Mouse (Mus musculus) megakaryocyte, adult 5-6 weeks (primary cell): ENCODE measurements around the gene Xlr5a. TPM values are rescaled to one million over a fixed set of nuclear protein-coding genes. Genes with fewer than 3 reads are reported as not detected.
"Not testable (repeated sequence)": the region's sequence is repeated elsewhere in the genome, so short reads cannot be mapped to it uniquely, and the experiment has no call there.

ENCODE experiments used
- ATAC-seq: 2 replicates; pipeline ENCODE4 v1.8.0; 2016; ENCODE audit warnings: mild to moderate bottlenecking, inconsistent platforms; ENCODE audit not compliant: poor library complexity, severe bottlenecking
- total RNA-seq, 2 experiments: library from RNA; stranded (forward) in 1 of 2; stranded (reverse) in 1 of 2; fragments of 153-499, 151-499 nt in 1 of 2; fragments of 221-1000, 200-1000 nt in 1 of 2; gene quantifications; 2 replicates each; pipeline versions ENCODE4 v1.2.3 to v1.2.4; 2015 to 2017

Gene Xlr5a
- total RNA-seq, 2 experiments from 2014 or later, result not detected

GRCm38 (mm10) chrX:73149350-73149749 lies 143.4 kb downstream of the Xlr5a start, which contains the start of gene DXBay18:
Gene DXBay18 (minus strand): TSS chrX:73149450.
- ATAC-seq, result not testable (repeated sequence)

GRCm38 (mm10) chrX:73148496-73148895 lies 144.3 kb downstream of the Xlr5a start, which contains the start of gene Xlr5b:
Gene Xlr5b (plus strand): TSS chrX:73148796.
- ATAC-seq, result not testable (repeated sequence)

GRCm38 (mm10) chrX:73143218-73143618 lies 149.6 kb downstream of the Xlr5a start:
- ATAC-seq, result not testable (repeated sequence)

- ATAC-seq, result not testable (repeated sequence)
Measured at GRCm38 (mm10) chrX:73122859-73123829, 169.6 kb downstream of the Xlr5a start.

- ATAC-seq, result not testable (repeated sequence)
Measured at GRCm38 (mm10) chrX:73116747-73117146, 176.0 kb downstream of the Xlr5a start, which contains the start of gene Gm14685. Gene Gm14685 (plus strand): TSS chrX:73117047.

- not testable (repeated sequence) for ATAC-seq
Measured at GRCm38 (mm10) chrX:73096941-73097508, 195.8 kb downstream of the Xlr5a start, which contains the start of gene Xlr3a. Gene Xlr3a (minus strand): TSS chrX:73097095.

- ATAC-seq, result not testable (repeated sequence)
Measured at GRCm38 (mm10) chrX:73082267-73083055, 210.3 kb downstream of the Xlr5a start, which contains the start of gene Xlr4a. Gene Xlr4a (minus strand): TSS chrX:73082478.

- ATAC-seq, result not testable (repeated sequence)
Measured at GRCm38 (mm10) chrX:73066765-73067312, 225.9 kb downstream of the Xlr5a start.

- ATAC-seq, result no peak
Measured at GRCm38 (mm10) chrX:73064415-73064793, 228.4 kb downstream of the Xlr5a start, which contains the start of gene Pnma3. Gene Pnma3 (plus strand): TSS chrX:73064787.

- ATAC-seq, result no peak
Measured at GRCm38 (mm10) chrX:73063512-73064414, 229.0 kb downstream of the Xlr5a start.

GRCm38 (mm10) chrX:73062323-73062722 lies 230.5 kb downstream of the Xlr5a start:
- ATAC-seq, result no peak

- no peak for ATAC-seq
Measured at GRCm38 (mm10) chrX:73061528-73061927, 231.2 kb downstream of the Xlr5a start.

Other genes with a start within 250 kb of the Xlr5a start
- gene Pnma3, start 228.2 kb downstream of the Xlr5a start, total RNA-seq (2015), result not detected in 2 replicates
- gene Pnma3, start 228.2 kb downstream of the Xlr5a start, total RNA-seq (2017), result not detected in 2 replicates
- gene Xlr4a, start 210.5 kb downstream of the Xlr5a start, total RNA-seq (2015), result 6.4 and 9.1 TPM in 2 replicates
- gene Xlr4a, start 210.5 kb downstream of the Xlr5a start, total RNA-seq (2017), result 0.45 and 7.4 TPM in 2 replicates
- not detected in 2 replicates for gene Xlr3a, start 195.9 kb downstream of the Xlr5a start, total RNA-seq (2015)
- 0.22 and 0.37 TPM in 2 replicates for gene Xlr3a, start 195.9 kb downstream of the Xlr5a start, total RNA-seq (2017)
- gene Gm14685, start 175.9 kb downstream of the Xlr5a start, total RNA-seq (2015), result not detected in 2 replicates
- not detected in 2 replicates for gene Gm14685, start 175.9 kb downstream of the Xlr5a start, total RNA-seq (2017)
- gene Xlr5b, start 144.2 kb downstream of the Xlr5a start, total RNA-seq (2015), result not detected in 2 replicates
- not detected in 2 replicates for gene Xlr5b, start 144.2 kb downstream of the Xlr5a start, total RNA-seq (2017)
- not detected in 2 replicates for gene DXBay18, start 143.5 kb downstream of the Xlr5a start, total RNA-seq (2015)
- not detected in 2 replicates for gene DXBay18, start 143.5 kb downstream of the Xlr5a start, total RNA-seq (2017)
- not detected in 2 replicates for gene Spin2d, start 116.0 kb downstream of the Xlr5a start, total RNA-seq (2015)
- not detected in 2 replicates for gene Spin2d, start 116.0 kb downstream of the Xlr5a start, total RNA-seq (2017)
- gene Xlr3b, start 100.8 kb downstream of the Xlr5a start, total RNA-seq (2015), result 3.9 and 8.3 TPM in 2 replicates
- 2.9 and 3.3 TPM in 2 replicates for gene Xlr3b, start 100.8 kb downstream of the Xlr5a start, total RNA-seq (2017)
- gene Xlr4b, start 78.6 kb downstream of the Xlr5a start, total RNA-seq (2015), result 7.1 and 12.5 TPM in 2 replicates
- 8.4 and 10.8 TPM in 2 replicates for gene Xlr4b, start 78.6 kb downstream of the Xlr5a start, total RNA-seq (2017)
- gene F8a, start 64.7 kb downstream of the Xlr5a start, total RNA-seq (2015), result 4.0 and 4.7 TPM in 2 replicates
- 3.9 and 4.1 TPM in 2 replicates for gene F8a, start 64.7 kb downstream of the Xlr5a start, total RNA-seq (2017)
- gene Xlr4c, start 49.8 kb downstream of the Xlr5a start, total RNA-seq (2015), result 2.3 and 2.8 TPM in 2 replicates
- 6.5 and 9.3 TPM in 2 replicates for gene Xlr4c, start 49.8 kb downstream of the Xlr5a start, total RNA-seq (2017)
- not detected in 2 replicates for gene Xlr3c, start 27.6 kb downstream of the Xlr5a start, total RNA-seq (2015)
- gene Xlr3c, start 27.6 kb downstream of the Xlr5a start, total RNA-seq (2017), result 0.07 TPM in 1 of 2 replicates, not detected in the other
- not detected in 2 replicates for gene Xlr5c, start within 50 bp of the Xlr5a start, total RNA-seq (2015)
- gene Xlr5c, start within 50 bp of the Xlr5a start, total RNA-seq (2017), result not detected in 2 replicates
- gene Gm45015, start 43.9 kb upstream of the Xlr5a start, total RNA-seq (2015), result not detected in 2 replicates
- gene Gm45015, start 43.9 kb upstream of the Xlr5a start, total RNA-seq (2017), result not detected in 2 replicates
- gene Zfp275, start 49.6 kb upstream of the Xlr5a start, total RNA-seq (2015), result 5.3 and 6.8 TPM in 2 replicates
- gene Zfp275, start 49.6 kb upstream of the Xlr5a start, total RNA-seq (2017), result 3.5 and 4.3 TPM in 2 replicates
- not detected in 2 replicates for gene Gm18336, start 105.8 kb upstream of the Xlr5a start, total RNA-seq (2015)
- gene Gm18336, start 105.8 kb upstream of the Xlr5a start, total RNA-seq (2017), result not detected in 2 replicates
- not detected in 2 replicates for gene Zfp92, start 118.1 kb upstream of the Xlr5a start, total RNA-seq (2015)
- not detected in 2 replicates for gene Zfp92, start 118.1 kb upstream of the Xlr5a start, total RNA-seq (2017)
- gene Trex2, start 142.4 kb upstream of the Xlr5a start, total RNA-seq (2015), result not detected in 2 replicates
- not detected in 2 replicates for gene Trex2, start 142.4 kb upstream of the Xlr5a start, total RNA-seq (2017)
- 15.7 and 19.7 TPM in 2 replicates for gene Haus7, start 166.1 kb upstream of the Xlr5a start, total RNA-seq (2015)
- 21.9 and 24.8 TPM in 2 replicates for gene Haus7, start 166.1 kb upstream of the Xlr5a start, total RNA-seq (2017)
- gene Bgn, start 190.6 kb upstream of the Xlr5a start, total RNA-seq (2015), result 3.0 and 7.7 TPM in 2 replicates
- gene Bgn, start 190.6 kb upstream of the Xlr5a start, total RNA-seq (2017), result 0.45 and 0.48 TPM in 2 replicates
- not detected in 2 replicates for gene Atp2b3, start 210.1 kb upstream of the Xlr5a start, total RNA-seq (2015)
- gene Atp2b3, start 210.1 kb upstream of the Xlr5a start, total RNA-seq (2017), result not detected in 2 replicates